Mouse (Mus musculus) hindbrain, embryonic 11.5 days (tissue): Measurements from ENCODE around the gene Cnot8. TPM values are rescaled to one million over a fixed set of nuclear protein-coding genes. Genes with fewer than 3 reads are reported as not detected.

Experiments used
- ATAC-seq: fragments of 200-750 bp; cut with Nextera tagmentation; 2 replicates; pipeline ENCODE4 v1.8.0; 2017; ENCODE audit warnings: mild to moderate bottlenecking, moderate TSS enrichment, moderate library complexity; ENCODE audit not compliant: low FRiP score
- DNase-seq: peaks from one replicate; pipeline ENCODE4 v3.0.0-alpha.2; 2015; ENCODE audit warnings: low spot score
- H3K27ac ChIP-seq: fragments of 300-500 bp; sonication (generic); 2 replicates; pipeline ENCODE4 v1.5.1; 2014; ENCODE audit warnings: mild to moderate bottlenecking, low read depth, low read length
- H3K27me3 ChIP-seq: fragments of 300-500 bp; sonication (generic); 2 replicates; pipeline ENCODE4 v1.6.1; 2014; ENCODE audit warnings: mild to moderate bottlenecking, low read length, moderate library complexity, mixed read lengths; ENCODE audit not compliant: control insufficient read depth, insufficient read depth
- H3K36me3 ChIP-seq: fragments of 300-500 bp; sonication (generic); 2 replicates; pipeline ENCODE4 v1.6.1; 2014; ENCODE audit warnings: mild to moderate bottlenecking, low read length, moderate library complexity, mixed read lengths; ENCODE audit not compliant: control insufficient read depth, insufficient read depth
- H3K4me1 ChIP-seq: fragments of 300-500 bp; sonication (generic); replicated peaks from 2 replicates; pipeline ENCODE4 v1.6.1; 2014; ENCODE audit warnings: low read length, mixed read lengths; ENCODE audit not compliant: control insufficient read depth, insufficient read depth
- H3K4me2 ChIP-seq: fragments of 300-500 bp; sonication (generic); replicated peaks from 2 replicates; pipeline ENCODE4 v1.6.1; 2014; ENCODE audit warnings: mild to moderate bottlenecking, low read depth, low read length
- H3K4me3 ChIP-seq: fragments of 300-500 bp; sonication (generic); 2 replicates; pipeline ENCODE4 v1.5.1; 2014; ENCODE audit warnings: low read depth, low read length
- H3K9ac ChIP-seq: fragments of 300-500 bp; sonication (generic); 2 replicates; pipeline ENCODE4 v1.6.1; 2014; ENCODE audit warnings: low read depth, low read length
- H3K9me3 ChIP-seq: fragments of 300-500 bp; sonication (generic); 2 replicates; pipeline ENCODE4 v1.6.1; 2016; ENCODE audit warnings: low read length; ENCODE audit not compliant: control insufficient read depth
- WGBS: fragments of 180-500 bp; shearing (Covaris S2); extraction: QIAGEN DNeasy Blood & Tissue Kit; methylation state at CpG from one replicate; pipeline ENCODE4 v1.1.7; 2014; 5-methylcytosine and 5-hydroxymethylcytosine counted together
- polyA plus RNA-seq: library from polyadenylated mRNA; unstranded; fragments of >200 nt; fragmentation: Nextera tagmentation; extraction: Ambion mirVana; gene quantifications from 2 replicates; pipeline ENCODE4 v1.2.1, GENCODE M21; 2014

Gene Cnot8
- polyA plus RNA-seq, 1 experiment from 2014 or later = 112 TPM

DNA sequence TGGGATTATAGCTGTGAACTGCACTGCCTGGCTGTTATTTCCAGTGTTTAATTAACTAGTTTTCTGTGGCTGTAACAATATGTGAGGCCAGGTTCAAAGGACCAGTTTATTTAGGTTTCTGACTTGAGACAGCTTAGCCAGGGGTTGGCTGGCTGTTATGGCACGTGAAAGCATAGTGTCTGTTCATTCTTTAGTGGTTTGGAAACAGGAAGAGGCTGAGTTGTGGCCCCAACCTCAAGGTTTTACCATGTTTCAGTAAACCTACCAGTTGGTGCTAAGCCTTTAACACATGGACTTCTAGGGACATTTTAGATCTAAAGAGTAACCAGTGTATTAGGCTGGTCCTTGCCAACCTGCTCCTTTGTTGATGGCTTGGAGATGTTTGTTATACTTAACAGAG, 12.6 kb downstream of the Cnot8 start:
- DNase-seq (no peak), ATAC-seq (no peak)
- Histone ChIP-seq H3K4me3 (no peak overlapping the region), H3K27ac (no peak overlapping the region), H3K4me2 (no peak overlapping the region), H3K4me1 (no peaks in the 10 kb centered on the region), H3K27me3 (no peaks in the 10 kb centered on the region), H3K9ac (no peak overlapping the region), H3K36me3 (peaks cover 17% of the 10 kb centered on the region), H3K9me3 (no peaks in the 10 kb centered on the region)
- WGBS = 84% methylated on average over 1 of the region's 1 CpGs

DNA sequence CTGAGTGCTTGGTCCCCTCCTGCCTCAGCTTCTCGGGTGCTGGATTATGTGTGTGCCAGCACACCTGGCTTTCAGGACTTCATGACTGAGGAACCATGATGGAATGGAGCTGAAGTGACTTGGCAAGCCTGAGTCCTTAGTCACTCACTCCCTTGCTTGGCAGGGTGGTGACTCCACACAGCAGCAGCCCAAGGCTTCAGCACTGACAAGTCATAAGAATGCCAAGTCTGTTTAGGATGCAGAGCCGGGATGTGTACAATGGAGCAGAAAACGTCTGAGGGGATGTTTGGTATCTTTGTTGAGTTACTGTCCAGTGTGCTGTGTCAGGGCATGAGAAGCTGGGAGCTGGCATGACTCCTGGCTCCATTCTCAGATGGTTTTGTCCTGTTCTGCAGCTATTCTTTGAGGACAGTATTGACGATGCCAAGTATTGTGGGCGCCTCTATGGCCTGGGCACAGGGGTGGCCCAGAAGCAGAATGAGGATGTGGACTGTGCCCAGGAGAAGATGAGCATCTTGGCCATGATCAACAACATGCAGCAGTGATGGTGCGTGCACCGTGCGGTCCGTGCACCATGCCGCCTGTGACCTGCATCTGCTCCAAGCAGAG, 13.2 kb downstream of the Cnot8 start:
- WGBS = 89% methylated on average over 10 of the region's 10 CpGs
- H3K4me1 ChIP-seq = no peaks in the 10 kb centered on the region
- ATAC-seq (no peak), DNase-seq (no peak)
- no peak overlapping the region for H3K9ac ChIP-seq
- H3K27ac ChIP-seq = no peak overlapping the region
- no peak overlapping the region for H3K4me2 ChIP-seq
- no peak overlapping the region for H3K4me3 ChIP-seq
- H3K9me3 ChIP-seq = no peaks in the 10 kb centered on the region
- peaks cover 17% of the 10 kb centered on the region for H3K36me3 ChIP-seq
- no peaks in the 10 kb centered on the region for H3K27me3 ChIP-seq

DNA sequence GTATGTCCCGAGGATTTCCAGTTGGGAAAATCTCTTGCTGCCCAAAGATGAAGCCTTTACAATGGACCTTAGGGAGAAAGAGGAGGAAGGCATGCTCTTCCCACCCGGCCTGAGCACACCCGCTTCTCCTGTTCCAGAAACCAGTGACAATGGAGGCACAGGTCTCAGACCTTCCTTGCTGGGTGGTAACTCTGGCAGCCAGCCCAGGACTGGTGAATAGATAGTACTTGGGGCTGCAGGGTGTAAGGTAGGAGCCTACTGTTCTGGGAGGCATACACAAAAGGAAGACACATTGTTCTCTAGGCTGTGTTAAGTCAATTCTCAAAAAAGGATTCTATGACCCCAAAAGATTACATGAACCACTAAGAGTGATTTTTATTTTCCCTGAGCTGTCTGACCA, 16.7 kb downstream of the Cnot8 start:
- H3K4me2 ChIP-seq = no peak overlapping the region
- no peaks in the 10 kb centered on the region for H3K9me3 ChIP-seq
- H3K36me3 ChIP-seq = peaks cover 5% of the 10 kb centered on the region; the same call in 1 of the 2 replicates
- H3K27ac ChIP-seq = no peak overlapping the region
- H3K9ac ChIP-seq = no peak overlapping the region
- WGBS = 80% methylated on average over 3 of the region's 3 CpGs
- H3K4me3 ChIP-seq = no peak overlapping the region
- DNase-seq = no peak
- ATAC-seq = no peak
- H3K27me3 ChIP-seq = no peaks in the 10 kb centered on the region
- H3K4me1 ChIP-seq = no peaks in the 10 kb centered on the region

DNA sequence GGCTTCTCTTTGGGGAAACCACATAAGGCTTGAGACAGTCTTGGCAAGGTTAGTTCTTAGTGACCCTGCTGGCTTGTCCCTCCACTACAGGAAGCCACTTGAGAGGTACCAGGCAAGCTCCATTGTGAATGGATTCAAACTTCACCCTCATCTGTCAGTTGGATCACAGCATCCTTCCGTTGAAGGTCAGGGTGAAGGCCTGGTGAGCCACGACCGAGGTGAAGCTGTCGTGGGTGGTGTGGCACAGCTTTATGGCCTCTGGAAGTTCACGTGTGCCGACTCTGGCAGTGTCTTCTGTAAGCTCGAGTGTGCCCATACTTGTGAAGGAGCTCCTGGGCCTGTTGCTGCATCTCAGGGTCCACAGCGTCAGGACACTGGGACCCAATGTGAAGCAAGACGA, 17.4 kb downstream of the Cnot8 start:
- WGBS = 90% methylated on average over 9 of the region's 9 CpGs
- Histone ChIP-seq H3K27ac (no peak overlapping the region), H3K36me3 (peaks cover 7% of the 10 kb centered on the region), H3K9ac (no peak overlapping the region), H3K4me3 (no peak overlapping the region), H3K9me3 (no peaks in the 10 kb centered on the region), H3K4me2 (no peak overlapping the region), H3K27me3 (no peaks in the 10 kb centered on the region), H3K4me1 (no peaks in the 10 kb centered on the region)
- ATAC-seq (no peak), DNase-seq (no peak)

DNA sequence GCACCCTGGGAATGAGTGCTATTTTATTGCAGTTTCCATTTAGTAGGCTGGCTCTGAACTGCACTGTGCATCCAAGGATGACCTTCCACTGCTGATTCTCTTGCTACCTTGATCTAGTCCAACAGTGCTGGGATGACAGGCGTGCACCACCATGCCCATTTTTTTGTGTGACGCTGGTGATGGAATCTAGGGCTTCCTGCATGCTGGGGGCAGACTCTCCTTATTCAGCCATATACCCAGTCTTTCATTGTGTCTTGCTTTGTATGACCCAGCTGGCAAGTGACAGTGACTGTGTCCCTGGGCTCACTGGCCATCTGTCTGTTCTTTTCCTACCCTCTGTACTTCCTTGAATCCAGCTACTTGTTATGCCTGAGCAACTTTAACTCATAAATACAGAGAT, 19.8 kb downstream of the Cnot8 start:
- WGBS = 85% methylated on average over 2 of the region's 2 CpGs
- H3K4me3 ChIP-seq = no peak overlapping the region
- no peak overlapping the region for H3K9ac ChIP-seq
- peaks cover 3% of the 10 kb centered on the region for H3K36me3 ChIP-seq
- H3K4me1 ChIP-seq = no peaks in the 10 kb centered on the region
- H3K27me3 ChIP-seq = no peaks in the 10 kb centered on the region
- ATAC-seq (no peak), DNase-seq (no peak)
- H3K9me3 ChIP-seq = no peaks in the 10 kb centered on the region
- no peak overlapping the region for H3K4me2 ChIP-seq
- H3K27ac ChIP-seq = no peak overlapping the region

DNA sequence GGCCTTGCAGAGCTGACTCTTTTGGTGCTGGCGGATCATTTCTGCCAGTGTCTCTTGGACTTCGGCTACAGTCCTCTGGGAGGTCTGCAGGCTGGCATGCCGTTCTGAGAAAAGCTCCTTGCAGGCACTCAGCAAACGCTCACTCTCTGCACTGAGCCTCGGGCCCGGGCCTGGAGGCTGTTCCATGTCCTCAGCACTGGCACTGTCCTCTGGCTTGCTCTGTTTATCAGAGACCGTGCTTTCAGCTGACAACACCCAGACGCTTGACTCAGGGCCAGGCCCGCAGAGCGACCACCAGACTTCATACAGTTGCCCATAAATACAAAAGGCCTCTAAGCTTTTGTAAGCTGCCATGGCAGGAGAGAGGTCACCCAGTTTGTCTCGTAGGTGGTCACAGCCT, 21.1 kb downstream of the Cnot8 start:
- WGBS = 89% methylated on average over 11 of the region's 11 CpGs
- Histone ChIP-seq H3K9ac (no peak overlapping the region), H3K27ac (no peak overlapping the region), H3K4me2 (no peak overlapping the region), H3K4me1 (no peaks in the 10 kb centered on the region), H3K4me3 (no peak overlapping the region), H3K27me3 (no peaks in the 10 kb centered on the region), H3K36me3 (peaks cover 2% of the 10 kb centered on the region; the same call in 1 of the 2 replicates), H3K9me3 (no peaks in the 10 kb centered on the region)
- ATAC-seq (no peak), DNase-seq (no peak)

DNA sequence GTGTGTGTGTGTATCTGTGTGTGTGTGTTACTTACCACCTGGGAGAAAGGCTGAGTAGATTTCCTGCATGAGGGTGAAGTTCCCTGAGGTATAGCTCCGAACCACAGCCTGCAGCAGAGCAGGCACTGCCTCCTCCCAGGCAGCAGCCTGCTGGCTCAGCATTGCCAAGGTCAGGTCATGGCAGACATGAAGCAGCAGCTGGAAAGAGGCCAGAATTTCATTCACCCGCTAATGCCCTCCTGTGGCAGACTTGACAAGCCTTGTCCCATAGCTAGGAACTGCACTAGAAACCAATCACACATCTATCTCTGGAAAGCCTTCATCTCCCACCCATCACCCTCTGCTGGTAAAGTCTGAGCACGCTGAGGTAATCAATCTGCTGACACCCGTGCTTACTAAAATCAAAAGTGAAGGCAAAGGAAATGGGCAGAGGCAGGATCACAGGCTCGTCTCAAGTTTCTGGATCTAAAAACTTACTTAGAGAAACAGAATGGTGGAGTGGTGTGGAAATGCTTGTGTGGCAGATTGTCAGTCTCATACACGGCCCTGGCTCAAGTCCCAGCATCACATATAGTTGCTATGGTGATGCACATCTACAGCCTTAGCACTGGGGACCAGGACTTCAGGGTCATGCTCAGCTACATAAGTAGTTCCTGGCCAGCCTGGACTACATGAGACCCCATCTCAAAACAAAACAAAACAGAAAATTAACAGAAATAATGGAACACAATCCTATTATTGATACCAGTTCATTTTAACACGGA, 22.6 kb downstream of the Cnot8 start:
- 80% methylated on average over 7 of the region's 7 CpGs for WGBS
- Histone ChIP-seq H3K4me1 (no peaks in the 10 kb centered on the region), H3K4me3 (no peak overlapping the region), H3K4me2 (no peak overlapping the region), H3K9ac (no peak overlapping the region), H3K9me3 (no peaks in the 10 kb centered on the region), H3K27ac (no peak overlapping the region), H3K36me3 (peaks cover 7% of the 10 kb centered on the region; the same call in 1 of the 2 replicates), H3K27me3 (no peaks in the 10 kb centered on the region)
- ATAC-seq = no peak
- DNase-seq = no peak

DNA sequence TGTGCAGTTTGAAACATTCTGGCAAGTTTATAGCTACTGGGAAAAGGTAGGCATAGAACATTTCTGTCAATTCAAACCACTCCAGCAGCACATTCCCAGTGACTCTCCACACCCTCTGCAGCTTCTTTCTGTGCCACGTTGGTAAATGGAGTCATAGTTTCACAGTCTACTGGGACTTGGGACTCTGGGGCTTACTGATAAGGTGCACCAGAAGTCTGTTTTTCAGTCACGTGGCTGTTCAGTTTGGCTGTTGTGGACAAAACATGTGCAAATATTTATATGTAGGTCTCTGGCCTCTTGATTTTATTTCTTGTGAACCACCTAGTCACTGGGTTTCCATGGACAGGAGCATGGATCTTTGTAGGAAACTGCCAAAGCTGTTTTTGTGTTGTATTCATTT, 23.6 kb downstream of the Cnot8 start:
- Histone ChIP-seq H3K9me3 (no peaks in the 10 kb centered on the region), H3K9ac (no peak overlapping the region), H3K27me3 (no peaks in the 10 kb centered on the region), H3K36me3 (peaks cover 7% of the 10 kb centered on the region; the same call in 1 of the 2 replicates), H3K27ac (no peak overlapping the region), H3K4me3 (no peak overlapping the region), H3K4me2 (no peak overlapping the region), H3K4me1 (no peaks in the 10 kb centered on the region)
- DNase-seq = no peak
- ATAC-seq = no peak
- WGBS = 85% methylated on average over 2 of the region's 2 CpGs

DNA sequence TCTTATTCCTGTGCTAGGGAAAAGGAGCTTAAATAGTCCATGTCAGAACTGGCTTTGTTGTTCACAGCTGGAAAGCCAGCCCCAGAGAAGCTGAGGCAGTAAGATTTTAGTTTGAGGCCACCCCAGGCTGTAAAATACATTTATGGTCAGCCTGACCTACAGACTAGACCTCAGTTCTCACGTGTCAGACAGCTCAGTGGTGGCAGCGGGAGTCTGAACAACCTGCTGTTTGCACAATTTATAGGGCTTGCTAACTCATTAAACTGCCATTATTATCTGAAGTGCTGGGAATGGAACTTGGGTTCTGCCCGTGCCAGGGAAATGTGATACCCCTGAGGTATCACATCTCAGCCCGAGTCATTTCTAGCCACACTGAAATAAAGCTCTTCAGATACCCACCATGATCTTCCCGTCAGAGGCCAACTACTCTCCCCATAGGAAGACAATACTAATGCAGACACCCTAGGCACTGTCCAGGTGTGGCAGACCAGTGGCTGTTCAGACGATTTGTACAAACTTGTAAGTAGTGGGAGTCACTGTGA, 25.4 kb downstream of the Cnot8 start:
- no peaks in the 10 kb centered on the region for H3K27me3 ChIP-seq
- no peak overlapping the region for H3K9ac ChIP-seq
- H3K9me3 ChIP-seq = no peaks in the 10 kb centered on the region
- no peak for DNase-seq
- no peaks in the 10 kb centered on the region for H3K4me1 ChIP-seq
- WGBS = 82% methylated on average over 6 of the region's 6 CpGs
- H3K4me2 ChIP-seq = no peak overlapping the region
- H3K36me3 ChIP-seq = peaks cover 7% of the 10 kb centered on the region; the same call in 1 of the 2 replicates
- ATAC-seq = no peak
- no peak overlapping the region for H3K27ac ChIP-seq
- no peak overlapping the region for H3K4me3 ChIP-seq
